Mouse (Mus musculus): ENCODE data around the gene Cpeb4.

- TF ChIP-seq CTCF (conservative IDR thresholded peaks at IDR 0.05 in 1 of 2, IDR thresholded peaks at IDR 0.05 in 1 of 2; ENCODE audit: low read depth in 2 of 2, low read length in 2 of 2) (no peak), BHLHE40 (IDR thresholded peaks at IDR 0.05; ENCODE audit: low read depth, low read length) (no peak), ELF1 (IDR thresholded peaks at IDR 0.05; ENCODE audit: low read depth, low read length) (no peak), E2F4 (IDR thresholded peaks at IDR 0.05; ENCODE audit: insufficient replicate concordance, low read depth, low read length) (no peak), USF1 (IDR thresholded peaks at IDR 0.05; ENCODE audit: low read depth, low read length) (no peak), SIN3A (IDR thresholded peaks at IDR 0.05; ENCODE audit: low read length) (no peak), RCOR1 (conservative IDR thresholded peaks at IDR 0.05; ENCODE audit: low read depth, low read length) (no peak), JUND (conservative IDR thresholded peaks at IDR 0.05; ENCODE audit: low read depth, low read length) (no peak), MAX (IDR thresholded peaks at IDR 0.05; ENCODE audit: low read length) (no peak), TCF12 (IDR thresholded peaks at IDR 0.05; ENCODE audit: low read depth, low read length) (no peak), ETS1 (conservative IDR thresholded peaks at IDR 0.05; ENCODE audit: low read depth, low read length) (no peak), ZNF384 (IDR thresholded peaks at IDR 0.05; ENCODE audit: low read depth, low read length) (no peak), MEF2A (IDR thresholded peaks at IDR 0.05; ENCODE audit: borderline replicate concordance, low read depth, low read length) (no peak), SMC3 (IDR thresholded peaks at IDR 0.05; ENCODE audit: low read depth, low read length) (no peak)
These were observed 45.8 kb downstream of the Cpeb4 start for GRCm38 (mm10) chr11:31917769-31918168.
